Mouse (Mus musculus): ENCODE results near the gene Nxn.

DNA sequence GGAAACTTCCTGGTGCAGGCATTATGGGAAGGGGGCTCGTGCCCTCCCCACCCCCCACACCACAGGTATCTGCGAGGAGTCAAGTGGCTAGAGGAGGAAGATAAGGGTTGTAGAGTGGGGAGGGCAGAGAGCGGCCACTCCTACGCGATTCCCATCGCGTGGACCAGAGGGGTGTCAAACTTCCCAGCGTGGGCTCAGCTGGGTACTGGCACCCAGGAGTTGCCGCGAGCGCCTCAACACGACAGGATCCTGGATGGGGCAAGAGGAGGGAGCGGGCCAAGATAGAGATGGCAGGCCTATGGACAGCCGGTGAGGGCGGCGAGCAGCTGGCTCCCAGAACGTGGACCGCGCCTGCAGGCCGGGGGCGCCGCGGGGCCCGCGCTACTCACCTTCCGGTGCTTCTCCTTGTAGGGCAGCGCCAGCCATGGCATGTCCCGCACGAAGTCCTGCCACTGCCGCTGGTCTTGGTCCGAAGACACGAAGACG lies 585 bp downstream of the Nxn start:
- TF ChIP-seq POLR2A (IDR thresholded peaks at IDR 0.05; ENCODE audit: borderline replicate concordance, low read depth, low read length) (no peak), CTCF (IDR thresholded peaks at IDR 0.05; ENCODE audit: low read depth, low read length) (no peak)
